In the genomic region with DNA sequence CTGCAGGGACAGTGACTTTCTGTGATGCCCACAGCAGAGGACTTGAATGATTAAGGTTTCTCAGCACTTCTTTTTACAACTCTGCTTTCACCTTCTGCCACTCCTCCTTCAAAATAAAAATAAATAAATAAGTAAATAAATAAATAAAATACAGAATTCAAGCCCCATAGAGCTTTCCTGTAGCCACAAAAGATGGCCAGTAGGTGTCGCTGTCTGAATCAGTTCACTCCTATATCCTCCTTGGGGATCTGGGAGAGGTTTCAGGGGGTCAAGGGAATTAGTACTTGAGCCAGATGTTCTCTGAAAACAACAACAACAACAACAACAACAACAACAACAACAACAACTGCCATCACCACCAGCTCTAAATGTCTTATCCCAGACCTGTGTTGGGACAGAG, we compare ENCODE assay signal across 9 mouse cellular contexts.
DNase-seq lines count a peak whose midpoint lies in the region; ATAC-seq and TF ChIP-seq lines count a peak whose summit lies in the region.
"Had no signal": no experiment of that assay in that cellular context is flagged by ENCODE, and none has a peak within 500 bp of the region (broad histone marks: within the 10 kb centered on the region; RNA-seq: fewer than 3 reads in every experiment).

No protein-coding gene starts in this region.

- WGBS in kidney, postnatal 0 days, result 18% methylated on average over 1 of the region's 1 CpGs
- WGBS in kidney, embryonic 16.5 days, result 26% methylated on average over 1 of the region's 1 CpGs

- no peaks in the 10 kb centered on the region for H3K9me3 ChIP-seq in kidney, postnatal 0 days (replicated peaks; ENCODE audit: low read length)
- H3K9me3 ChIP-seq in kidney, embryonic 16.5 days (ENCODE audit: low read length), result no peaks in the 10 kb centered on the region
- H3K9me3 ChIP-seq: embryonic facial prominence, embryonic 13.5 days had no signal

- no peaks in the 10 kb centered on the region for H3K4me1 ChIP-seq in kidney, postnatal 0 days (replicated peaks; ENCODE audit: insufficient read depth, low read length)
- H3K4me1 ChIP-seq in kidney, embryonic 16.5 days (ENCODE audit: insufficient read depth, low read length), result no peaks in the 10 kb centered on the region
- H3K4me1 ChIP-seq: embryonic facial prominence, embryonic 13.5 days had no signal

- no peak overlapping the region for H3K4me3 ChIP-seq in kidney, postnatal 0 days (replicated peaks; ENCODE audit: low read depth, low read length)
- no peak overlapping the region for H3K4me3 ChIP-seq in kidney, embryonic 16.5 days (ENCODE audit: low read length)
- H3K4me3 ChIP-seq: embryonic facial prominence, embryonic 13.5 days had no signal

- H3K36me3 ChIP-seq in kidney, postnatal 0 days (ENCODE audit: insufficient read depth, low read length), result no peaks in the 10 kb centered on the region
- H3K36me3 ChIP-seq in kidney, embryonic 16.5 days (ENCODE audit: insufficient read depth, low read length), result no peaks in the 10 kb centered on the region
- H3K36me3 ChIP-seq: embryonic facial prominence, embryonic 13.5 days had no signal

- no peak for ATAC-seq in kidney, postnatal 0 days (replicated peaks; ENCODE audit: low FRiP score, low read depth)
- no peak for ATAC-seq in kidney, embryonic 16.5 days (ENCODE audit: low FRiP score, low TSS enrichment)

- no peaks in the 10 kb centered on the region for H3K27me3 ChIP-seq in kidney, postnatal 0 days (ENCODE audit: insufficient read depth, low read length)
- H3K27me3 ChIP-seq in kidney, embryonic 16.5 days (ENCODE audit: insufficient read depth, low read length), result no peaks in the 10 kb centered on the region
- H3K27me3 ChIP-seq: embryonic facial prominence, embryonic 13.5 days had no signal

- no peak overlapping the region for H3K27ac ChIP-seq in kidney, postnatal 0 days
- no peak overlapping the region for H3K27ac ChIP-seq in kidney, embryonic 16.5 days (ENCODE audit: low read length)
- H3K27ac ChIP-seq: embryonic facial prominence, embryonic 13.5 days had no signal

- peak; percentile 52 for DNase-seq in embryo, embryonic 10 days (ENCODE audit: low spot score)
- DNase-seq in embryo, embryonic 9.5 days (ENCODE audit: extremely low spot score), result no peak
- peak; percentile 31 for DNase-seq in kidney, postnatal 0 days (ENCODE audit: low spot score)
- DNase-seq in right cerebral cortex, postnatal 14 days, result peak; percentile 16
- no peak for DNase-seq in right cerebral cortex, adult 18-20 months
- DNase-seq in retina, postnatal 1 day, result peak; percentile 41
- DNase-seq in spleen, adult 18-20 months, result no peak

- H3K4me2 ChIP-seq in kidney, postnatal 0 days (ENCODE audit: low read length), result no peak overlapping the region
- H3K4me2 ChIP-seq in kidney, embryonic 16.5 days (replicated peaks; ENCODE audit: low read depth, low read length), result no peak overlapping the region
- H3K4me2 ChIP-seq: embryonic facial prominence, embryonic 13.5 days had no signal

- TF ChIP-seq CTCF in kidney, postnatal 0 days (IDR thresholded peaks at IDR 0.05; ENCODE audit: low read depth), result peak; percentile 63

- H3K9ac ChIP-seq in kidney, postnatal 0 days (ENCODE audit: low read depth, low read length), result no peak overlapping the region
- H3K9ac ChIP-seq in kidney, embryonic 16.5 days (replicated peaks; ENCODE audit: low read length), result no peak overlapping the region
- H3K9ac ChIP-seq: embryonic facial prominence, embryonic 13.5 days had no signal

Comparison
In these comparisons a context has a peak if more than half of its experiments do, and no peak if none do; other contexts are left out.
1. DNase-seq: peak in embryo, embryonic 10 days (single experiment), kidney, postnatal 0 days (single experiment), right cerebral cortex, postnatal 14 days (single experiment) and retina, postnatal 1 day (single experiment); none in embryo, embryonic 9.5 days (single experiment), right cerebral cortex, adult 18-20 months (single experiment) and spleen, adult 18-20 months (0 of 2).